Mouse (Mus musculus) myocyte (in vitro differentiated cells): ENCODE measurements around the gene Gm9964. TPM values are rescaled to one million over a fixed set of nuclear protein-coding genes. Genes with fewer than 3 reads are reported as not detected.

Experiments
- H3K27me3 ChIP-seq: one replicate; pipeline ENCODE4 v1.6.1; 2011; ENCODE audit not compliant: control insufficient read depth, insufficient read depth, insufficient read length
- H3K36me3 ChIP-seq: one replicate; pipeline ENCODE4 v1.6.1; 2011; ENCODE audit not compliant: control insufficient read depth, insufficient read depth
- H3K4me2 ChIP-seq: one replicate; pipeline ENCODE4 v1.6.1; 2011; ENCODE audit warnings: low read depth, control low read depth
- H3K4me3 ChIP-seq: one replicate; pipeline ENCODE4 v1.5.1; 2011; ENCODE audit warnings: mild to moderate bottlenecking, control low read depth, moderate library complexity
- H3K79me2 ChIP-seq: one replicate; pipeline ENCODE4 v1.6.1; 2011; ENCODE audit not compliant: control insufficient read depth, insufficient read depth
- H3ac ChIP-seq: one replicate; pipeline ENCODE4 v1.6.1; 2011; ENCODE audit not compliant: control insufficient read depth, insufficient read length
- CEBPB ChIP-seq: IDR thresholded peaks from 2 replicates; pipeline ENCODE4 v1.6.1; 2011; ENCODE audit warnings: mild to moderate bottlenecking, moderate library complexity; ENCODE audit not compliant: poor library complexity, insufficient read depth, severe bottlenecking
- E2F4 ChIP-seq: IDR thresholded peaks from one replicate; pipeline ENCODE4 v1.6.1; 2011; ENCODE audit warnings: mild to moderate bottlenecking, control low read depth, moderate library complexity; ENCODE audit not compliant: insufficient read depth
- MAX ChIP-seq: IDR thresholded peaks from one replicate; pipeline ENCODE4 v1.6.1; 2011; ENCODE audit warnings: low read depth, mild to moderate bottlenecking, control low read depth
- MYOD1 ChIP-seq, 3 experiments: IDR thresholded peaks; one replicate each; pipeline ENCODE4 v1.6.1; 2011; ENCODE audit warnings: control low read depth in 2 of 3, low read depth in 2 of 3, mild to moderate bottlenecking in 2 of 3, moderate library complexity in 1 of 3; ENCODE audit not compliant: insufficient read length in 2 of 3, control insufficient read depth in 1 of 3
- MYOG ChIP-seq, 3 experiments: IDR thresholded peaks; one replicate each; pipeline ENCODE4 v1.6.1; 2011; ENCODE audit warnings: control low read depth in 2 of 3, low read depth in 2 of 3, mild to moderate bottlenecking in 2 of 3; ENCODE audit not compliant: insufficient read length in 2 of 3, control insufficient read depth in 1 of 3, insufficient read depth in 1 of 3
- POLR2A ChIP-seq: IDR thresholded peaks from one replicate; pipeline ENCODE4 v1.6.1; 2011; ENCODE audit warnings: low read depth, mild to moderate bottlenecking, control low read depth, moderate library complexity; ENCODE audit not compliant: insufficient read length
- POLR2AphosphoS2 ChIP-seq: IDR thresholded peaks from one replicate; pipeline ENCODE4 v1.6.1; 2011; ENCODE audit warnings: low read depth, control low read depth; ENCODE audit not compliant: insufficient read length
- REST ChIP-seq: IDR thresholded peaks from one replicate; pipeline ENCODE4 v1.6.1; 2011; ENCODE audit warnings: mild to moderate bottlenecking, control low read depth, moderate library complexity; ENCODE audit not compliant: insufficient read depth, insufficient read length
- SRF ChIP-seq: IDR thresholded peaks from one replicate; pipeline ENCODE4 v1.6.1; 2011; ENCODE audit warnings: low read depth; ENCODE audit not compliant: control insufficient read depth, insufficient read length
- TCF12 ChIP-seq: IDR thresholded peaks from one replicate; pipeline ENCODE4 v1.6.1; 2011; ENCODE audit warnings: mild to moderate bottlenecking, control low read depth; ENCODE audit not compliant: poor library complexity, insufficient read depth, severe bottlenecking
- TCF3 ChIP-seq: IDR thresholded peaks from one replicate; pipeline ENCODE4 v1.6.1; 2011; ENCODE audit warnings: low read depth, control low read depth; ENCODE audit not compliant: insufficient read length
- USF1 ChIP-seq: IDR thresholded peaks from one replicate; pipeline ENCODE4 v1.6.1; 2011; ENCODE audit warnings: low read depth, mild to moderate bottlenecking, control low read depth, moderate library complexity
- polyA plus RNA-seq: library from polyadenylated mRNA; unstranded; fragments of >200 nt; fragmentation: generic; extraction: Trizol; gene quantifications from one replicate; pipeline ENCODE4 v1.2.1, GENCODE M21; 2012; ENCODE audit warnings: missing spikeins

Gene Gm9964
- polyA plus RNA-seq, 1 experiment, result not detected

- Histone ChIP-seq H3K27me3 (no peaks in the 10 kb centered on the region), H3K4me2 (no peak overlapping the region), H3K4me3 (no peak overlapping the region), H3K36me3 (no peaks in the 10 kb centered on the region), H3ac (no peak overlapping the region), H3K79me2 (peaks cover 17% of the 10 kb centered on the region)
- TF ChIP-seq TCF12, result no peak
- no peak for TF ChIP-seq TCF3
- no peak for TF ChIP-seq POLR2AphosphoS2
- TF ChIP-seq CEBPB, result no peak
- no peak for TF ChIP-seq SRF
- TF ChIP-seq MYOD1 (IDR thresholded peaks at IDR 0.05; ENCODE audit: control insufficient read depth in 1 of 3, insufficient read length in 2 of 3, low read depth in 2 of 3), result no peak
- no peak for TF ChIP-seq REST
- no peak for TF ChIP-seq MYOG (IDR thresholded peaks at IDR 0.05; ENCODE audit: control insufficient read depth in 1 of 3, insufficient read depth in 1 of 3, insufficient read length in 2 of 3, low read depth in 2 of 3)
- TF ChIP-seq POLR2A, result no peak
- no peak for TF ChIP-seq E2F4
- TF ChIP-seq USF1, result no peak
- TF ChIP-seq MAX, result no peak
Measured at GRCm38 (mm10) chr11:79336722-79337267, 40.1 kb upstream of the Gm9964 start.

GRCm38 (mm10) chr11:79335077-79335476 lies 38.4 kb upstream of the Gm9964 start:
- TF ChIP-seq SRF, result no peak
- TF ChIP-seq POLR2A, result no peak
- no peak for TF ChIP-seq TCF3
- no peak for TF ChIP-seq E2F4
- TF ChIP-seq MYOD1 (IDR thresholded peaks at IDR 0.05; ENCODE audit: control insufficient read depth in 1 of 3, insufficient read length in 2 of 3, low read depth in 2 of 3), result no peak
- no peak for TF ChIP-seq USF1
- no peak for TF ChIP-seq REST
- no peak for TF ChIP-seq POLR2AphosphoS2
- TF ChIP-seq MAX, result no peak
- no peak for TF ChIP-seq TCF12
- TF ChIP-seq CEBPB, result no peak
- no peak for TF ChIP-seq MYOG (IDR thresholded peaks at IDR 0.05; ENCODE audit: control insufficient read depth in 1 of 3, insufficient read depth in 1 of 3, insufficient read length in 2 of 3, low read depth in 2 of 3)
- no peak overlapping the region for H3K4me3 ChIP-seq
- no peaks in the 10 kb centered on the region for H3K36me3 ChIP-seq
- H3ac ChIP-seq, result no peak overlapping the region
- H3K4me2 ChIP-seq, result no peak overlapping the region
- no peaks in the 10 kb centered on the region for H3K27me3 ChIP-seq
- H3K79me2 ChIP-seq, result no peaks in the 10 kb centered on the region

GRCm38 (mm10) chr11:79329585-79329984 lies 32.9 kb upstream of the Gm9964 start:
- Histone ChIP-seq H3K79me2 (no peaks in the 10 kb centered on the region), H3K4me3 (no peak overlapping the region), H3K4me2 (no peak overlapping the region), H3K36me3 (no peaks in the 10 kb centered on the region), H3K27me3 (no peaks in the 10 kb centered on the region), H3ac (no peak overlapping the region)
- TF ChIP-seq TCF12, result no peak
- TF ChIP-seq POLR2A, result no peak
- TF ChIP-seq MYOG (IDR thresholded peaks at IDR 0.05; ENCODE audit: control insufficient read depth in 1 of 3, insufficient read depth in 1 of 3, insufficient read length in 2 of 3, low read depth in 2 of 3), result no peak
- no peak for TF ChIP-seq REST
- no peak for TF ChIP-seq MYOD1 (IDR thresholded peaks at IDR 0.05; ENCODE audit: control insufficient read depth in 1 of 3, insufficient read length in 2 of 3, low read depth in 2 of 3)
- no peak for TF ChIP-seq E2F4
- TF ChIP-seq TCF3, result no peak
- TF ChIP-seq CEBPB, result no peak
- no peak for TF ChIP-seq POLR2AphosphoS2
- no peak for TF ChIP-seq SRF
- no peak for TF ChIP-seq USF1
- no peak for TF ChIP-seq MAX

- Histone ChIP-seq H3K4me3 (no peak overlapping the region), H3K4me2 (no peak overlapping the region), H3K36me3 (no peaks in the 10 kb centered on the region), H3K27me3 (no peaks in the 10 kb centered on the region), H3ac (no peak overlapping the region), H3K79me2 (no peaks in the 10 kb centered on the region)
- TF ChIP-seq TCF12, result no peak
- TF ChIP-seq MYOG (IDR thresholded peaks at IDR 0.05; ENCODE audit: control insufficient read depth in 1 of 3, insufficient read depth in 1 of 3, insufficient read length in 2 of 3, low read depth in 2 of 3), result no peak
- TF ChIP-seq E2F4, result no peak
- TF ChIP-seq TCF3, result no peak
- TF ChIP-seq REST, result no peak
- no peak for TF ChIP-seq USF1
- TF ChIP-seq POLR2AphosphoS2, result no peak
- no peak for TF ChIP-seq SRF
- TF ChIP-seq MAX, result no peak
- TF ChIP-seq MYOD1 (IDR thresholded peaks at IDR 0.05; ENCODE audit: control insufficient read depth in 1 of 3, insufficient read length in 2 of 3, low read depth in 2 of 3), result no peak
- TF ChIP-seq POLR2A, result no peak
Measured at GRCm38 (mm10) chr11:79328060-79328459, 31.4 kb upstream of the Gm9964 start.
